Mouse (Mus musculus) cerebellum, postnatal 25 days (tissue): Measurements from ENCODE around the gene Topaz1.

Experiments
- DNase-seq, 2 experiments: peaks; one replicate each; pipeline ENCODE4 v3.0.0; 2021; ENCODE audit warnings: mixed read lengths in 2 of 2

Gene Topaz1

DNA sequence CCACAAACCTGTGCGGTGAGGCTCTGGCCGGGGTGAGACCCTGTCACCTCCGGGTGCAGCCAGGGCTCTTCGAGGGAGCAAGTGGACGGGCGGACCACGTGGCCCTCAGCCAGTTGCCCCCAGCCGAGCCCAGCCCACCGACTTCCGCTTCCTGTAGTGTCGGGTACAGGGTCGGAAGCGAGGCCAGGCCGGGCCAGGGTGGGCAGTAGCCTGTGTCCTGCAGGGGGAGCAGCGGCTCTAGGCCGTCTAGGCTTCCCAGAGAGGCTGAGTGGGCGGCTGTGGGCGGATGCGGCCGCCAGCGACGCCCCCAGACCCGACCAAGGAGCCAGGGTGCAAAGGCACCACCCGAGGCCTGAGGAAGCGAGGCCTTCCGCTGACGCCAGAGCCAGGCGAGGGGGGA lies at the start of gene Topaz1:
Gene Topaz1 (plus strand): TSS at position 287 of the 400 bp plus-strand sequence.
- no peak for DNase-seq

GRCm38 (mm10) chr9:122701817-122702216 lies 45.3 kb upstream of the Topaz1 start:
- no peak for DNase-seq

DNA sequence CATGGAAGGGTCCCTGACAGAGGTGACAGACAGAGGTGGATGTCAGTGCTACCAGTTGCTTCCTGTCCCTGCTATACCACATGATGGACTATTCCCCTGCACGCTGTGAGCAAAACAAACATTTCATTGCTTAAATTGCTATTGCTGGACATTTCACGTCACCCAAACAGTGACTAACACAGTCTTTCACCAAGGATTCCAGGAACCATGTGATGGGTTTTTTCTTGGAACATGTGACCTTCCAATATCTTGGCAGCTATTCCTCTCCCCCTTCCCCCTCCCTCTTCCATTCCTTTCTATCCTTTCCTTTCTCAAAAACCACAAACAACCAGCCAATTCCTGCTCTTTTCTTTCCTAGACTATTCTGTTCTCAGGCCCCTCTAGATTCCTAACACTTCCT lies 33.3 kb upstream of the Topaz1 start:
- DNase-seq = no peak

- DNase-seq = no peak
Measured at GRCm38 (mm10) chr9:122715046-122715445, 32.1 kb upstream of the Topaz1 start.

DNA sequence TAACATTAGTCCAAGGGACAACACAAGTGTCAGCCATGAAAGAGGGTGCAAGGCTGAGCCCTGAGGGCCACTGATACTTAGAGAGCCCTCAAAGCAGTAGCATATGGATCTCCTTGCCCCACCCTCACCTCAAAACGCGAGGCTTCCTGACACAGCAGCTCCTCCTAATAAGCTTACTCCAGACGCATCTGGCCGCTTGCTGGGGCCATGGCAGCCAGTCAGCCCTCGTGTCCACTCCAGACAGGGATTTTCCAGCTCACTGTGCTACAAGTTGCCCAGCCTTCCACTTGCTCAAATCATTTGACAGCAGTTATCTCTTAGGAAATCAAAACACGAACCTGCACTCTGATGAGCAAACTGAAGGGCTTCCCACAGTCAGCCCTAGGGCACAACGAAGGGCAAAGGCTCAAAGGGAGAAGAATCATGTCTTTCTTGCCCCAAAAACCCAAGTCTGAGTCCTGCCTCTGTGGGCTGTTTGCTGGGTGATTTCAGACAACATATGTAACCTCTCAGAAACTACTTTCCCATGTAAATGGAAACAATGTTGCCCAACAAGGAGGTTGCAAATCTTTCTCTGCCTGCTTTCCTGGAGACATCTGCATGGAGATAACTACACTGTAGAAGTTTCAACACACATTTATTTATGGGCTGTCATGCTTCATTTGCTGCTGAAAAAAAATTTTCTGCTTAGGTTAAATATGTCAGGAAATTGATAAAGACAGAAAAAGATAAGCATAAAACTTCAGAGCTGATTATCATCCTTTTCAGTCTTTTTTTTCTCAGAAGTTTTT lies 30.8 kb upstream of the Topaz1 start:
- DNase-seq = no peak

- no peak for DNase-seq
Measured at GRCm38 (mm10) chr9:122722296-122722695, 24.9 kb upstream of the Topaz1 start.

GRCm38 (mm10) chr9:122725046-122725765 lies 21.9 kb upstream of the Topaz1 start:
- no peak for DNase-seq

- peak; percentile 51 to 68 for DNase-seq
Measured at GRCm38 (mm10) chr9:122729500-122729899, 17.6 kb upstream of the Topaz1 start.

- DNase-seq = peak; percentile 11 to 29
Measured at GRCm38 (mm10) chr9:122732126-122732810, 14.9 kb upstream of the Topaz1 start.

DNA sequence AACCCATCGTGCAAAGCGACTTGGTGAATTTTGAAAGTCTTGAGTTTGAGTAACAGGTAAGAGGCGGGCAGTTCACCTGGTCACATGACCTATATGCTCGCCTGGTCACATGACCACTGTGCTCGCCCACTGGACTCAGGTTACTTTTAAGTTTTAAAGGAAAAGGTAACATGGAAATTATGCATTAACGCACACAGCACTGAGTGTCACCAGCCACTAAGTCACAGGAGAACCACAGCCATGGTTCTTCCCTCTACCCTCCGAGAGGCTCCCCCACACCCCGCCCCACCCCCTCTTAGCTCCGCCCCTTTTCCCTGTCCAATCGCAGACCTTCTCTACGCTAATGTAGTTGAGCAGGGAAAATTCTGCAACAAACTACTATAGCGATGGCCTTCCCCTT lies 13.9 kb upstream of the Topaz1 start:
- no peak for DNase-seq

- no peak for DNase-seq
Measured at GRCm38 (mm10) chr9:122734934-122735333, 12.2 kb upstream of the Topaz1 start.

DNA sequence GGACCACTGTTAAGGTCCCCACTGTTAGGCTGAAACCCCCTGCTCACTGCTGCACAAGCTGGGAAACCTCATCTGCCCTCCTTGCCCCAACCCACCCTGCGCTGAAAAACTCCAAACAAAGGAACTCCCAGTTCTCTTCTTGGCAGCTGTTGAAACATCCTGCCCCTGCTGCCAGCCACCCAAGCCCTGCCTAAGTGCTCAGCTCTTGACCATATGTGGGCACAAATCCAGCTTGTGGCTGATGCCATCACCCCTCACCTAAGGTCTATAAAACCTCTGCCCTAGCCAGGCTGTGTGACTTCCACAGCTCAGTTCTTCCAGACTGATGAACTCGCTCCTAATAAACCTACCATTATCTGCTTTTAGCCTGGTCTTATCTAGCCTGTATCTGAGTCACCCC lies 11.1 kb upstream of the Topaz1 start:
- DNase-seq = no peak

GRCm38 (mm10) chr9:122736742-122737141 lies 10.4 kb upstream of the Topaz1 start:
- peak; percentile 22 to 50 for DNase-seq

- no peak for DNase-seq
Measured at GRCm38 (mm10) chr9:122745879-122746278, 1.3 kb upstream of the Topaz1 start.

DNA sequence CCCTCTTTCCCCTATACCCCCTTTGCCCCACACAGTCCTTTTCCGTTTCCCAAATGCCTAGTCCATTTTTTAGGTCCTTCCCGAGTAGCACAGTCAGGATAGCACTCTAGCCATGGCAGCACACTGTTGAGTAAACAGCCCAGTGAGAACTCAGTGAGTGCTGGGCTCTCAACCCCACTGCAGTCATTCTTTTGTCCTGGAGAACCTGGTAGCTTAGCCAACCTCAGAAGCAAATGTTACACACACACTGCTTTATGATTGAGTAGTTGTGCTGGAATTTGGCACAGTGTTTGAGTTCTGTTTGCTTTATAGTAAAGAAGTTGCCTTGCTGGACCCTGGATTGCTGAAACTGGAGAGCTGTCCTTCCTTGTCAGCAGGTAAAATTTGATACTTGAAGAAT lies 10.5 kb downstream of the Topaz1 start:
- no peak for DNase-seq

DNA sequence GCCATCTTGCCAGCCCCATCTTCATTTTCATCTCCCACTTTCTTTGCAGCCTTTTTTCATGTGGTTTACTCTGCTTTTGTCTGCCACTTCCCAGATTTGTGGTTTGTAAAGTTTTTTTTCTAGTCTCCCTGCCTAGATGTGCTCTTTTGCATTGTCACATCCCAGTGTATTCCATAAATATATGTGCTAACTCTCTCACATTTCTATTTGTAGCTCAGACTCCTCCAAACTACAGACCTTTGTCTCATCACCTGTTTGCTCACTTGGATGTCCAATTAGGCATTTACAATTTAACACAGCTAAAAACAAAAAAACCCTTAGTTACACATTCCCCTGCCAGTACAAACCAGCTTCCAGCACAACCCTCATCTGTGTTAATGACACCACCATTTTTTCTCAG lies 13.0 kb downstream of the Topaz1 start:
- DNase-seq = no peak

GRCm38 (mm10) chr9:122785231-122785630 lies 38.1 kb downstream of the Topaz1 start:
- DNase-seq = no peak

GRCm38 (mm10) chr9:122786534-122786933 lies 39.4 kb downstream of the Topaz1 start:
- no peak for DNase-seq

DNA sequence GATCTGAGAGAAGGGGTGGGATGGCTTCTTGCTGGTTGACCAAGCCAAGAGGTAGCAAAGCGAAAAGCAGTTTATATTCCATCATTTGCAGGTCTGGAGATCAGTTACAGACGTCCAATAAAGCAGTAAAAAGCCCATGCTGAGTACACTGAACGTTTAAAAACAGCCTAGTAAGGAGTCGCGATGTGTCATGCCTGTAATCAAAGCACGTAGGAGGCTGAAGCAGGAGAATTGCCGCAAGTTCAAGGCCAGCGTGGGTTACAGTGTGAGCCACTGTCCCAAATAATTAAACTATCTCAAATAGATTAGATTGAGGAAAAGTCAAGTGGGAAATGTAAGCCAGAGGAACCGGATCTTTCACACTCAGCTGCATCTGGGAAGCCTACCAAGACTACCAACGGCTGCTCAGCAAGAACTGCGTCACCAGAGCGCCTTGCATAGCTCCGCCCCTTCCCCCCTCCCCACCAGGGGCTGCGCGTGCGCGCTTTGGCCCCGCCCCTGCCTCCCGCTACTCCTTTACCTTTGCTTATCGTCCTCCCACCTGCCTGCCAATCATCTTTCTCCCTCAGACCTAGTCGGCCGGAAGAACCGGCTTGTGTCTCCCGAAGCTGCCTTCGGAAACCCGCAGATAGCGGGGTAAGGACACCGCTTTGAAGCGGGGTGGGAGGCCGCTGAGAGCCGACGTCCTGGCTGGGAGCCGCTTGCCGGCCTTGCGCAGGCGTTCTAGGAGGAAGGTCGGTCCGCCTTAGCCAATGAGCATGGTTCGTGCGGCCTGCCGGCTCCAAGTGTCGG lies 58.1 kb downstream of the Topaz1 start, which contains the start of gene Tcaim:
Gene Tcaim (plus strand): TSS at position 487 of the 792 bp plus-strand sequence.
- peak; percentile 96 to 98 for DNase-seq

- no peak for DNase-seq
Measured at GRCm38 (mm10) chr9:122805845-122806341, 58.7 kb downstream of the Topaz1 start.

DNA sequence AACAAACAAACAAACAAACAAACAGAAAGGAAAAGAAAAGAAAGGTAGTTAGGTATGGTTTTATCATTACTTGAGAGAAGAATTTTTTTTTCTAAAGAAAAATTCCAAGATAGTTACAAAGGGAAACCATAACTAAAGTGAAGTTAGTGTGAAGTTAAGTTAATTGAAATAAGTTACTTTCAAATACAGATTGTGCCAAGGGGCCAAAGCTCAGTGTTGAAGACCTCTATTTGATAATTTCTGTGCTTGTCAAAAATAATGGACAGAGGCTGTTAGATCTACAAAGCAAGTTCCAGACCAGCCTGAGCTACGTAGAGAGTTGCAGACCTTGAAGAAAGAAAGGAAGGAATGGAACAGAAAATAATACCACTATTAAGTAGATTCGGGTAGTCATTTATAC lies 60.0 kb downstream of the Topaz1 start:
- no peak for DNase-seq

GRCm38 (mm10) chr9:122810212-122810611 lies 63.1 kb downstream of the Topaz1 start:
- DNase-seq = no peak
